Mouse (Mus musculus) gastrocnemius, postnatal 10 days (tissue): ENCODE measurements around the gene Cul1. TPM values are rescaled to one million over a fixed set of nuclear protein-coding genes. Genes with fewer than 3 reads are reported as not detected.

ENCODE experiments used
- DNase-seq: peaks from one replicate; pipeline ENCODE4 v3.0.0; 2021; ENCODE audit warnings: mixed read lengths
- total RNA-seq, 2 experiments: library from RNA; stranded (reverse); gene quantifications; 2 replicates each; pipeline ENCODE4 v1.2.3; 2021

Gene Cul1
- total RNA-seq, 2 experiments from 2014 or later: 71.1 to 79.6 TPM

DNA sequence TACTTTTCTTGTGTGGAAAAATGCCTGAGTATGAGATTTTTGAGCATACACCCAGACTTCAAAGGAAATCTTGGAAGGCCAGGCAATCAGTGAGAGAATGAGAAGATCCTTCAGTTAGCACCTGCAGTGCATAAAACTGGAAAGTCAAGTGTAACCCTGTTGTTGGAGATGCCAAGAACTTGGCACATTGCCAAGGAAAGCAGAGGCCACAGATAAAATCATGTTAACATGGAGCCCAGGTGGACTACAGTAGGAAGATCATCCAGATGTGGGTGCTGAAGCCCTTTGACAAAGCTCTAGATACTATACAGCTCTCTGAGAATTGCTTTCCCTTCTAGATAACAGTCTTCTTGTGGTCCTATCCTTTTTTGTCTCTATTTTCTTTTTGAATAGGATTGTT, 19.2 kb downstream of the Cul1 start:
- DNase-seq: no peak

DNA sequence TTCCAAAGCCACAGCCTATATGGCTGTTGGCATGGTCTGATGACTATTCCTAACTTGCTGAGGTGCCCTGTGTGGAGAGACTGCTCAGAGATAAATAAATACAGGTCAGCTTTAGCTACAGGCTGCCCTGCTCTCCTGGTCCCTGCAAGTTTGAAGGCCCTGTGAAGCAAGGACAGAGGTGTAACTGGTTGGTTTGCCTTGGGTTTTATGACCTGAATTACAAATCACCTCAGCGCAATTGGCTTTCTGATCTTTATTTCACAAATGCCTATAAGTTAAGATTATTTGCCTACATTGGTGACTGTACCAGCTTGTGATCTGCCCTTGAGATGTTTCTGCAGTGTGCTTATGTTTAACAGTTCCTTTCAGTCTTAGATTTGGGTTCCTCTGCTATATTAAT, 28.8 kb downstream of the Cul1 start:
- no peak for DNase-seq

DNA sequence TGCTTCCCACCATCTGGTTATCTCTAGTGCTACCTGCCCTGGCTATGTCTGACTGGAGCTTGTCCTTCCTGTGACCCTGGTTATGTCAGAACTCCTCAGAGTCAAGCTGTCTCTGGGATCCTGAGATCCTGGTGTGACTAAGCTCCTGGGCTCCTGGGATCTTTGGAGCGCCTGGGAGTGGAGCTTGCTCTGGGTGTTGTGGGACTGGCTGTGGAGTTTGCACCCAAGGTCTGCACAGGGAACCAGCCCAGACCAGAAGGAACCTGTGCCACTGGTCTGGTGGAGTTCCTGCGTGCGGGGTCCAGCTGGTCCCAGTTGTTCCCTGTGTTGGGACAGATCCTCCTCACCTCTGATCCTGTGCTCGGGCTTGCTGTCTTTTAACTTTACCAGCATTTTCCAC, 41.4 kb downstream of the Cul1 start:
- no peak for DNase-seq

DNA sequence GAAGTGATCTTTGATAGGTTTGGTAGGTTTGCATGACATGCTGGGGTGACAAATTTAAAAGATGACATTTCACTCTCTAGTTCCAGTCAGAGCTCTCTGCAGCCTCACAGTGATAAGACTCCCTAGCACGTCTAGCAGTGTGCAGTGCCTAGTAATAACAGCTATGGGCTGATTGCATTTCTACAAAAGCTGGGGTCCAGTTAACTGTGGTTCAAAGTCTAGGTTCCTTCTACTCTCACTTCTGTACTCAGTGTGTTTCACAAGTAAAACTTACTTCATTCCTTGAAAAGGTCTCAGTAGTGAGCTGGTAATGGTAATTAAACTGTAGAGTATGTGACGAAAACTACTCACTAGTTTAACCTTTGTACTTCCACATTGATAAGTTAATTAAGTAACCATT, 66.8 kb downstream of the Cul1 start:
- no peak for DNase-seq

DNA sequence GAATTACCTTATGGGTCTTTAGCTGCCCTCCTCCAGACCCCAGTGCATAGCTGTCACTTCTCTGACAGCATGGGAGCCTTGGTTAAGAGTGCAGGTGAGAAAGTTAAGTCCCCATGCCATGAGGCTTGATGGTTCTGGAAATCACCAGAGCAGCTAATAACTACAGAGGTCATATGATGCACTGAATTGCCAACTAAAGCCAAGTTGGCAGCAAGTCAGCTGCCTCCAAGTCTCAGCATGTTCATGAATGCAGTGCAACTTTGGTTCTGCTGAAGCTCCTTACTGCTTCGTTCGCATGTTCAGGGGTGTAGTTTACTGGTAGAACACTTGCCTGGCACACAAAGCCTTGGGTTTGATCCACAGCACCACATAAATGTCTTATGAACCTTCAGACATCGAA, 69.2 kb downstream of the Cul1 start:
- DNase-seq: no peak

DNA sequence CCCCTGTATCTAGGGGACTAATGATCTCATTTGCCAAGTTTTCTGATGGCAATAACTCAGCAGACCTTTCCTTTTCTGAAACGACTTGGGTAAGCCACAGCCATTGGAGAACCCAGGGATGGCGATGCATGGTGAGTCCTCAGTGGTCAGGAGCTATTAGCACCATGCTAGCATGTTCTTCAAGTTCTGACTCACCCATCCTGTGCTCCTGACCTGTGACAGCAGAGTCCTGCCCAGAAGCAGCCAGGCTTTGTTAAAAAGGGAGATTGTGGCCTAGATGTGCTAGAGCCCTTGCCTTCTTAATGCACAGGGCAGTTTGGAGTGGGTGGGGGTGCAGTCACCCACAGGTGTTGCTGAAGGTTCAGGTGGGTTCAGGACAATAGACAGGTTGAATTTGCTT, 71.8 kb downstream of the Cul1 start:
- DNase-seq: no peak

DNA sequence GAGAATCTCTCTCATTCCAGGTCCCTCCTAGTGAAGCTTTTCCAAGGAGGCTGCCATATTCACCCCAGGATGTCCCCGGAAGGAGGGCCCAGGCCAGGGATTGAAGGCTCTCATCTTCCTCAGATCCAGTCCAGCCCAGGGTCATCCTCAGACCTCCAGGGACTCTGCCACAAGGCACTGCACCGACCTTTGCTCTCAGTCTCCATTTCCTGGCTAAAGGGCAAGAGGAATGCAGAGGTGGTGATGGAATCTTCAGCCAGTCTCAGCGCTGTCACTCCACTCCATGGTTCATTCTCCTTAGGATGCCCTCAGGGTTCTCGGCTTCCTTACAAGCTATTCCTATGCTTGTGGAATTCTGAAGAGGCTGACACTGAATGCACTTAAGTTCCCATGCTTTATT, 73.2 kb downstream of the Cul1 start:
- DNase-seq: no peak

DNA sequence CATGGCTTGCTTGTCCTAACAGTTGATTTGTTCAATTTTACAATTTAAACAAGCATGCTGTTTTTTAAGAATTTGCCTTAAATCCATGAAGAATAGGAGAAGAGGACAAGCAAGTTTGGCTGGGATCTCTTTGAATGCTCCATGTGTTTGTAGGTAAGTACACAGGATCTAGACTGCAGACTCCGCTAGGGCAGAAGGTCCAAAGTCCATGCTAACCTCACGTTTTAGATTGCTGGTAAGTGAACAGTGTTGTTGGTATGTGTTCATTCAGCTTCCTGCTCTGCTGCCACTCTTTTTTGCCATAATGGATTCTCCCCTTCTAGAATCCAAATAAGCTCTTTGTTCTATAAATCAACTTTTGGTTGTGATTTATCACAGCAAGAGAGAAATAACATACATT, 73.9 kb downstream of the Cul1 start:
- DNase-seq: no peak

DNA sequence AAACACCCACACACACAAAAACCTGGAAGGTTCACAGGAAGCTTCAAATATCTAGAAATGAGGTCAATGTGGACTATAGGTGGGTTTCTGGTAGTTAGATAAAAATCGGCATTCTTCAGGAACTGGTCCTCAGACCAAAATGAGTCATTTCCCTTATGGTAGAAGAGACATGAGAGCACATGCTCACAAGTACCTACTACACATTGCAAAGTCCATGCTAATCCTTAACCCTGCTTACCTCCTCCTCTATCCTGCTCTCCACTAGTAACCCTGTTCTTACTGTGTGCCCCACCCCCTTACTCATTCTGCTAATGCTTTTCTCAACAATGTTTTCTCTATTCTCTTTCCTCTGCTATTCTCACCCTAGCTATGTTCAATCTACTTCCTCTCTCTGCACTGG, 74.5 kb downstream of the Cul1 start:
- no peak for DNase-seq

DNA sequence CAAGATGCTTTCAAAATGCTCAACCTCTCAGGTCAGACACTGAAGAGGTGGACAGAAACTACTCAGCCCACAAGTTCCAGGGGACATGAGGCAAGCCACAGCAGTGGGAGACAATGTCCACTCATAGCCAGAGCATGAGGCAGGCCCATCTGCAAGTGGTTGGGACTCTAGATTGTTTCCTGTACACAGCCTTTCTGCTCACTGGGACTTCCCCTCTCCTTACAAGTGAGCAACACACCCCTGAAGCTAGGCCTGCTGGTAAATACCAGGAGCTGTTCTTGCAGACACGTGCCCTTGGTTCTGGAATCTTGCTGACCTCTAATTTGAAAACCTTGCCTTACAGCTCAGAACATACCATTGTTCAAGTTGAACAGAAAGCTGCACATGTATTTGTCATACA, 79.3 kb downstream of the Cul1 start:
- no peak for DNase-seq

DNA sequence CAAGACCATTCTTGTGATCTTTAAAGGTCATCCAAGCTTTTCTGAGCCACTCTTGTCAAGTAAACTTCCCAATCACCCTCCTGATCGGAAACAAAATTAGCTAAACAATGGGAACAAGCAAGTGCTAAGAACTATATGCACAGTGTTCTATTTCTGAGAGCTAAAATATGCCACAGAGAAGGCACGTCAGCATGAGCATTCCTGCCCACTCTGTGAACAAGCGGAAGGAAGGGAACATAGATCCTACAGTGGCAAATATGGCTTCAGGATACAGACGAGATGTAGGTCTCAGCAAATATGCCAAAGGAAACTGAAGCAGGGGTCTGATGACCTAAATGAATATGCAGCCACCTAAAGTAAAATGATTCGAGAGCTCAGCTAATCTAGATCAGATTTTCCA, 82.1 kb downstream of the Cul1 start:
- no peak for DNase-seq

DNA sequence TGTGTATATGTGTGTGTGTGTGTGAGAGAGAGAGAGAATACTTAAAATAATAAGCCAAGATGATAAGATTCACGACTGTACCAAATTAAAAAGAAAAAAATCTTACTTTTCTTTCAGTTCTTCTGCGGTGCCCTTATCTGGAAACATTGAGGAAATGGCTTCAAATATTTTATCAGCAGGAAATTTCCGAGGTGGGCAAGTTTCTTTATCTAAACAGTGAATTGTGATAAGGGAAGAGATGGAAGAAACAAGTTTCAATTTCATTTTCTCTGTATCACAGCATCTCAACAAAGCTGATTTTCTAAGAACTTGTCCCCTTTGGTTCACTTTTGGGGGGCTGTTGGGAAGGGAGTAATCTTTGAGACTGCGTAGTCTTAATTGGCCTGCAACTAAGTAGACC, 99.1 kb downstream of the Cul1 start:
- DNase-seq: no peak

DNA sequence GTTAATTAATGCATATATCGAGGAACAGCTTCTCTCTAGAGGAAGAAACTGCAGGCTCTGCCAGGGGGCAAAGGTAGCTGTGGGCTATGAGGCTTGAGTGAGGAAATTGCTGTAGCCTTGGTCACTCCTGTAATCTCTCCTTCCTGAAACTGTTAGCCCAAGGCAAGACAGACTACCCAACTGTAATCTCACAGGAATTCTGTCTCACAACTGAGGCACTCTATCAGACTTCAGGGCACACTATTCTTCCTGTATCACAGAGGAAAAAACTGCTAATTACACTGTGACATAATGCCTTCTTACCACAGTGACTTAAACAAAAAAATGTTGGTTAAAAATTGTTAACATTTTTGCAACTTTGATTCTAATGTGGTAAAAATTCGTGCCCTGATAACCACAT, 106.1 kb downstream of the Cul1 start:
- DNase-seq: no peak

DNA sequence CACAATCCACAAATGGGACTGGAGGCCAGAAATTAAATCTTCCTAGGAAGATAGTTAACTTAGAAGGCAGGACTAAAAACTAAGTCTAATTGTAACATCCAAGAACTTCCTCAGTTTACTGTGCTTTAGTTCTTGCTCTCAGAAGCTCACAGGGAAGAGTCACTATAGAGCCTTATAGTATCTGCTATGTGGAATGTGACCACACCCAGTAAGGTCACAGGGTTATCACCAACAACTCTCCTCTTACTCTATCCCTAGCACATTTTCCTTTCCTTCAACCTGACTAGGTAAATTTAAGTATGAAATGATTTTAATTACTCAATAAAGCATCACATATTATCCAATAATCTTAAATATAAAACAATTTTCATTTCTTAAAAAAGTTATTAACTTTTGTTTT, 107.2 kb downstream of the Cul1 start:
- no peak for DNase-seq

DNA sequence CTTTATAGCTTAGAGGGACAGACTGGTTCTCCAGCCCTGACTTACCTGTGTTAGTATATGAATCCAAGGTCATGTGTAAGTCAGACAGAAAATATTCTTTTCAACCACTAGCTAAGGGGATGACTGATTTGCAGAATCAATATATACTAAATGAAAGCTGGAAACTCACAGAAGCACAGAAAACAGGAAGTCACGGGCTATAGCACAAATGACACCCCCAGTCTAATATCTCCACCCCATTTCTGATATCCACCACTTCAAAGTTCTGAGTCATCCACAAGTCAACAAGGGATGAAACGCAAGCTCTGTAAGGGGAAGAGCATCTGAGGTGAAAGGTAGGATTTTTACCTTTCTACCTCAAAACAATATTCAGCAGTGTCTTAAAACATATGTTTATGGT, 107.6 kb downstream of the Cul1 start:
- DNase-seq: no peak

DNA sequence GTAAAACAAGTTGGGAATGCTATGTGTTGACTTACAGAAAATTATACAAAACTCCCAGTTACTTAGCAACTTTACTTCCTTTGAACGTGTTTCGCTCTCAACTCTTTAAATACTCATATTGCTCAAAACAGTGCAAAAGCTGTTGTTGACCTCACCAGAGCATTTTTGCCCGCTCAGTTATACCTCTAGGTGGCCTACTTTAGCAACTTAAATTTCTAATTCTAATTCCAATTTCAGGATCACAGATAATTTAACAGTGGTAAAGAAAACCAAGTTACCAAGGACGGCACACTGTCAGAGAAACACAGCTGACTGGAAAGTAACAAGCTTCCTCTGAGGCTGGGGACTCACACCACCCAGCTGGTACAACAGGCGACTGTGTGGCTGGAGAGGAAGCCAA, 108.2 kb downstream of the Cul1 start:
- no peak for DNase-seq

DNA sequence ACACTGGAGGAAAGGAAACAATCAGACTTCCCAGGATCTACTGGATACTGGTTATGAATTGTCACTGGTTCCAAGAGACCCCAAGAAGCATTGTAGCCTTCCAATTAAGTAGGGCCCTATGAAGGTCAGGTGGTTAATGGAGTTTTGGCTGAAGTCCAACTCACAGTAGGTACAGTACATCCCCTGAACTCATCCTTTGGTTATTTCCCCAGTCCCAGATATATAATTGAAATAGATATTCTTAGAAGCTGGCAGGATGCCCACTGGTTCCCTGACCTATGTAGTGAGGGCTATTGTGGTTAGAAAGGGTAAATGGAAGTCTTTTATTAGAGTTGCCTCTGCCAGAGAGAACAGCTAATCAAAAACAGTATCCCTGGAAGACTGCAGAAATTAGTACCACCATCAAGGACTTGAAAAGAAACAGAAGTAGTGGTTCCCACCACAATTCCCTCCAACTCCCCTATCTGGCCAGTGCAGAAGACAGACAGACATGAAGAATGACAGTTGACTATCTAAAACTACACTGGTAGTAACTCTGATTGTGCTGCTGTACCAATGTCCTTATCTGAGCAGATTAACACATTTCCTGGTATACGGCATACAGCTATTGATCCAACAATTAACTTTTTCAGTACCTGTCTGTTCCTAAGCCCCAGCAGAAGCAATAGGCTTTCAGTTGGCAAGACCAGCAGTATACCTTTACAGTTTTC, 112.3 kb downstream of the Cul1 start:
- no peak for DNase-seq

DNA sequence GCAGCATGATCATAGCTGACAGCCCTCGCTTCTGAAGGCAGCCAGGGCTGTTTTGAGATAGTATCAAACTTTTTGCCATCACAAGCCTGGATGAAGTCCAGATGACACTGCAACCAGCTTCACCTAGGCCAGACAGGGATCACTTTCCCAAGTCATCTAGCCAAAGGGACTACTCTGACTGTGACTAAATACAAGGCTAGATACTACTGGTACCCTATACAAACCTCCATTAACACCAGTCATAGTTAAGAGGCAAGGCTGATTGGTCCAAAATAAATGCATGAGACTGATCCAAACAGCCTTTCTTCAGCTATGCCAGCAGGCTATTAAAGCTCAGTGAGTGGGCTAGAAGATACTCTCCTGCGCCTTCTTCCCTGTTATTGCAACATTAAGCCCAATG, 119.7 kb downstream of the Cul1 start:
- DNase-seq: no peak

Other genes starting within 250 kb of the Cul1 start
- 10 to 100 TPM; 19.6 to 26.5 TPM for gene Ezh2, start 141.9 kb downstream of the Cul1 start, total RNA-seq